Mouse (Mus musculus) ES-E14 (cell line): Measurements from ENCODE around the gene Plekha3.

Source experiments
- CHD2 ChIP-seq: IDR thresholded peaks from 2 replicates; pipeline ENCODE4 v1.6.1; 2014; ENCODE audit warnings: mild to moderate bottlenecking, low read depth, low read length, inconsistent platforms
- HCFC1 ChIP-seq: IDR thresholded peaks from 2 replicates; pipeline ENCODE4 v1.6.1; 2012; ENCODE audit warnings: low read length, inconsistent platforms, borderline replicate concordance; ENCODE audit not compliant: insufficient read depth
- MAFK ChIP-seq: IDR thresholded peaks from 2 replicates; pipeline ENCODE4 v1.6.1; 2014; ENCODE audit warnings: mild to moderate bottlenecking, low read depth, low read length, inconsistent platforms; ENCODE audit not compliant: insufficient read depth
- ZC3H11A ChIP-seq: IDR thresholded peaks from 2 replicates; pipeline ENCODE4 v1.6.1; 2012; ENCODE audit warnings: low read depth, mild to moderate bottlenecking, inconsistent platforms, low read length, borderline replicate concordance

DNA sequence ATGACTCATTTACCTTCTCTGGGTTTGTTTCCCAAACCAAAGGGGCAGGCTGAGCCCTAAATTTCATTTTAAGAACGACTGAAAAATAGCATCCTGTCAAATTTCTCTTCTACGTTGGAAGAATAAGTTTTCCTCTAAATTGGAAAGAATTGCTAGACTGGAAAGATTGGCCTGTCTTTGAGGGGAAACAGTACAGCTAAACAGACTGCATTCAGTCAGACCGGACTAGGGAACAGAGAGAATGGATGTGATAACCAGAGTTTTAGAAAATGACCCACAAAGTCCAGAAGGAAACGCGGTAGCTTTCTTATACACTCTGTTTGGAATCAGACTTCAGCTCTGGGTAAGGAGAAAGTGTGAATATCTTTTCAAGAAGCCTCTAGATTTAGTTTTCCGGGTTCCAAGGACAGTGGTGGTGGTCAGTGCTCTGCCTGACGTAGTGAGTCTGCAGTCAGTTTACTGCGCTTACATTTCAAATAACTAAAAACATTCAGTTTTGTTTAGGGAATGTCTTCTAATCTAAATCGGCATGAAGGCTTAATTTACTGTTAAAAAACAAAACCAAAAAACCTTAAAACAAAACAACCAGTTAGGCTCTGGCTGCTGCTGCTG, 2.8 kb upstream of the Plekha3 start:
- TF ChIP-seq ZC3H11A (no peak), HCFC1 (no peak), CHD2 (no peak), MAFK (no peak)
